Mouse (Mus musculus): ENCODE results near the gene Dmac2. TPM values are rescaled to one million over a fixed set of nuclear protein-coding genes. Genes with fewer than 3 reads are reported as not detected.

The Dmac2 gene
- polyA plus RNA-seq, 1 experiment from 2014 or later, result 50.2 TPM

- Histone ChIP-seq H3K27me3 (ENCODE audit: control insufficient read depth, insufficient read depth, low read length) (no peaks in the 10 kb centered on the region), H3K4me1 (ENCODE audit: control insufficient read depth, insufficient read depth, low read length) (no peaks in the 10 kb centered on the region), H3K27ac (ENCODE audit: low read depth, low read length) (no peak overlapping the region), H3K4me2 (replicated peaks; ENCODE audit: low read depth, low read length) (no peak overlapping the region), H3K36me3 (ENCODE audit: control insufficient read depth, insufficient read depth, low read length) (no peaks in the 10 kb centered on the region), H3K9ac (ENCODE audit: low read depth, low read length) (no peak overlapping the region), H3K4me3 (ENCODE audit: low read length) (no peak overlapping the region), H3K9me3 (ENCODE audit: control insufficient read depth, low read length) (no peaks in the 10 kb centered on the region)
- WGBS, result 88% methylated on average over 5 of the region's 5 CpGs
- ATAC-seq (ENCODE audit: low FRiP score, low TSS enrichment), result no peak
These were observed 34.6 kb upstream of the Dmac2 start for GRCm38 (mm10) chr7:25584651-25585050.

GRCm38 (mm10) chr7:25585351-25586204, 33.6 kb upstream of the Dmac2 start:
- Histone ChIP-seq H3K36me3 (ENCODE audit: control insufficient read depth, insufficient read depth, low read length) (no peaks in the 10 kb centered on the region), H3K4me3 (ENCODE audit: low read length) (no peak overlapping the region), H3K27ac (ENCODE audit: low read depth, low read length) (no peak overlapping the region), H3K4me2 (replicated peaks; ENCODE audit: low read depth, low read length) (no peak overlapping the region), H3K9ac (ENCODE audit: low read depth, low read length) (no peak overlapping the region), H3K4me1 (ENCODE audit: control insufficient read depth, insufficient read depth, low read length) (no peaks in the 10 kb centered on the region), H3K9me3 (ENCODE audit: control insufficient read depth, low read length) (no peaks in the 10 kb centered on the region), H3K27me3 (ENCODE audit: control insufficient read depth, insufficient read depth, low read length) (no peaks in the 10 kb centered on the region)
- 77% methylated on average over 9 of the region's 9 CpGs for WGBS
- no peak for ATAC-seq (ENCODE audit: low FRiP score, low TSS enrichment)

GRCm38 (mm10) chr7:25591226-25591625, 28.0 kb upstream of the Dmac2 start:
- no peak overlapping the region for H3K4me3 ChIP-seq (ENCODE audit: low read length)
- WGBS, result 94% methylated on average over 2 of the region's 2 CpGs
- no peaks in the 10 kb centered on the region for H3K4me1 ChIP-seq (ENCODE audit: control insufficient read depth, insufficient read depth, low read length)
- no peak for ATAC-seq (ENCODE audit: low FRiP score, low TSS enrichment)
- no peak overlapping the region for H3K27ac ChIP-seq (ENCODE audit: low read depth, low read length)
- no peak overlapping the region for H3K4me2 ChIP-seq (replicated peaks; ENCODE audit: low read depth, low read length)
- H3K36me3 ChIP-seq (ENCODE audit: control insufficient read depth, insufficient read depth, low read length), result no peaks in the 10 kb centered on the region
- H3K9ac ChIP-seq (ENCODE audit: low read depth, low read length), result no peak overlapping the region
- H3K9me3 ChIP-seq (ENCODE audit: control insufficient read depth, low read length), result no peaks in the 10 kb centered on the region
- no peaks in the 10 kb centered on the region for H3K27me3 ChIP-seq (ENCODE audit: control insufficient read depth, insufficient read depth, low read length)

- no peaks in the 10 kb centered on the region for H3K4me1 ChIP-seq (ENCODE audit: control insufficient read depth, insufficient read depth, low read length)
- no peak overlapping the region for H3K27ac ChIP-seq (ENCODE audit: low read depth, low read length)
- no peak for ATAC-seq (ENCODE audit: low FRiP score, low TSS enrichment)
- H3K4me2 ChIP-seq (replicated peaks; ENCODE audit: low read depth, low read length), result no peak overlapping the region
- H3K9me3 ChIP-seq (ENCODE audit: control insufficient read depth, low read length), result no peaks in the 10 kb centered on the region
- WGBS, result 86% methylated on average over 3 of the region's 3 CpGs
- no peaks in the 10 kb centered on the region for H3K36me3 ChIP-seq (ENCODE audit: control insufficient read depth, insufficient read depth, low read length)
- no peak overlapping the region for H3K9ac ChIP-seq (ENCODE audit: low read depth, low read length)
- no peaks in the 10 kb centered on the region for H3K27me3 ChIP-seq (ENCODE audit: control insufficient read depth, insufficient read depth, low read length)
- no peak overlapping the region for H3K4me3 ChIP-seq (ENCODE audit: low read length)
These were observed 25.4 kb upstream of the Dmac2 start for GRCm38 (mm10) chr7:25593859-25594258.

- no peaks in the 10 kb centered on the region for H3K4me1 ChIP-seq (ENCODE audit: control insufficient read depth, insufficient read depth, low read length)
- 13% methylated on average over 10 of the region's 10 CpGs for WGBS
- H3K4me3 ChIP-seq (ENCODE audit: low read length), result no peak overlapping the region
- H3K27ac ChIP-seq (ENCODE audit: low read depth, low read length), result no peak overlapping the region
- no peaks in the 10 kb centered on the region for H3K9me3 ChIP-seq (ENCODE audit: control insufficient read depth, low read length)
- no peaks in the 10 kb centered on the region for H3K27me3 ChIP-seq (ENCODE audit: control insufficient read depth, insufficient read depth, low read length)
- no peak overlapping the region for H3K9ac ChIP-seq (ENCODE audit: low read depth, low read length)
- ATAC-seq (ENCODE audit: low FRiP score, low TSS enrichment), result peak; percentile 69; the same call in 1 of the 2 replicates
- no peak overlapping the region for H3K4me2 ChIP-seq (replicated peaks; ENCODE audit: low read depth, low read length)
- no peaks in the 10 kb centered on the region for H3K36me3 ChIP-seq (ENCODE audit: control insufficient read depth, insufficient read depth, low read length)
These were observed 19.6 kb upstream of the Dmac2 start for GRCm38 (mm10) chr7:25599663-25600062.

GRCm38 (mm10) chr7:25600666-25601065, 18.5 kb upstream of the Dmac2 start:
- Histone ChIP-seq H3K36me3 (ENCODE audit: control insufficient read depth, insufficient read depth, low read length) (no peaks in the 10 kb centered on the region), H3K4me1 (ENCODE audit: control insufficient read depth, insufficient read depth, low read length) (no peaks in the 10 kb centered on the region), H3K27me3 (ENCODE audit: control insufficient read depth, insufficient read depth, low read length) (no peaks in the 10 kb centered on the region), H3K9me3 (ENCODE audit: control insufficient read depth, low read length) (no peaks in the 10 kb centered on the region), H3K4me3 (ENCODE audit: low read length) (no peak overlapping the region), H3K27ac (ENCODE audit: low read depth, low read length) (no peak overlapping the region), H3K4me2 (replicated peaks; ENCODE audit: low read depth, low read length) (no peak overlapping the region), H3K9ac (ENCODE audit: low read depth, low read length) (no peak overlapping the region)
- no peak for ATAC-seq (ENCODE audit: low FRiP score, low TSS enrichment)
- 84% methylated on average over 11 of the region's 11 CpGs for WGBS

GRCm38 (mm10) chr7:25601346-25601745, 17.9 kb upstream of the Dmac2 start:
- H3K9ac ChIP-seq (ENCODE audit: low read depth, low read length), result no peak overlapping the region
- no peak overlapping the region for H3K4me3 ChIP-seq (ENCODE audit: low read length)
- ATAC-seq (ENCODE audit: low FRiP score, low TSS enrichment), result no peak
- no peaks in the 10 kb centered on the region for H3K27me3 ChIP-seq (ENCODE audit: control insufficient read depth, insufficient read depth, low read length)
- H3K4me2 ChIP-seq (replicated peaks; ENCODE audit: low read depth, low read length), result no peak overlapping the region
- WGBS, result 91% methylated on average over 16 of the region's 16 CpGs
- H3K9me3 ChIP-seq (ENCODE audit: control insufficient read depth, low read length), result no peaks in the 10 kb centered on the region
- H3K36me3 ChIP-seq (ENCODE audit: control insufficient read depth, insufficient read depth, low read length), result no peaks in the 10 kb centered on the region
- no peak overlapping the region for H3K27ac ChIP-seq (ENCODE audit: low read depth, low read length)
- no peaks in the 10 kb centered on the region for H3K4me1 ChIP-seq (ENCODE audit: control insufficient read depth, insufficient read depth, low read length)

GRCm38 (mm10) chr7:25606625-25607063, 12.6 kb upstream of the Dmac2 start:
- WGBS, result 79% methylated on average over 4 of the region's 4 CpGs
- Histone ChIP-seq H3K27ac (ENCODE audit: low read depth, low read length) (no peak overlapping the region), H3K36me3 (ENCODE audit: control insufficient read depth, insufficient read depth, low read length) (no peaks in the 10 kb centered on the region), H3K4me1 (ENCODE audit: control insufficient read depth, insufficient read depth, low read length) (no peaks in the 10 kb centered on the region), H3K4me3 (ENCODE audit: low read length) (no peak overlapping the region), H3K27me3 (ENCODE audit: control insufficient read depth, insufficient read depth, low read length) (no peaks in the 10 kb centered on the region), H3K4me2 (replicated peaks; ENCODE audit: low read depth, low read length) (no peak overlapping the region), H3K9me3 (ENCODE audit: control insufficient read depth, low read length) (no peaks in the 10 kb centered on the region), H3K9ac (ENCODE audit: low read depth, low read length) (no peak overlapping the region)
- ATAC-seq (ENCODE audit: low FRiP score, low TSS enrichment), result no peak

GRCm38 (mm10) chr7:25607196-25607595, 12.0 kb upstream of the Dmac2 start:
- 76% methylated on average over 2 of the region's 2 CpGs for WGBS
- Histone ChIP-seq H3K27me3 (ENCODE audit: control insufficient read depth, insufficient read depth, low read length) (no peaks in the 10 kb centered on the region), H3K4me2 (replicated peaks; ENCODE audit: low read depth, low read length) (no peak overlapping the region), H3K27ac (ENCODE audit: low read depth, low read length) (no peak overlapping the region), H3K9me3 (ENCODE audit: control insufficient read depth, low read length) (no peaks in the 10 kb centered on the region), H3K4me1 (ENCODE audit: control insufficient read depth, insufficient read depth, low read length) (no peaks in the 10 kb centered on the region), H3K36me3 (ENCODE audit: control insufficient read depth, insufficient read depth, low read length) (no peaks in the 10 kb centered on the region), H3K9ac (ENCODE audit: low read depth, low read length) (no peak overlapping the region), H3K4me3 (ENCODE audit: low read length) (no peak overlapping the region)
- ATAC-seq (ENCODE audit: low FRiP score, low TSS enrichment), result no peak

Measured in kidney, embryonic 14.5 days (tissue).